In the genomic region with DNA sequence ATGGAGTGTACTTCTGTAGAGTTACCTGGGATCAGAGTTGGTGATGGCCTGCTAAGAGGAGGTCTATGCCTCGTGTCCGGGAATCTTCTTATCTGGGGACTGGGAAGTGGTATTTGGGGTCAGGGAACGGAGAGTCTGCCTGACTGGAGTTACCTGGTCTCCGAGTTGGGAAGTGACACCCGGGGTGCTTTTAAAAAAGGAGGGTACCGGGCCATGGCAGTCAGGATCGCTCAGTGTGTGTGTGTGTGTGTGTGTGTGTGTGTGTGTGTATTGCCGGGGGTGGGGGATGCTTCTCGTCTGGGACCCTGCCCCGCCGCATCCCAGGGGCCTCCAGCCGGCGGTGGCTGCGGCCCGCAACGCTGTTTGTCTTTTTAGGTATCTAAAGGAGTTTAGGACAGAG, we compare ENCODE assay signal across 7 mouse cellular contexts. TPM values are rescaled to one million over a fixed set of nuclear protein-coding genes. Genes with fewer than 3 reads are reported as not detected.
DNase-seq lines count a peak whose midpoint lies in the region; ATAC-seq and TF ChIP-seq lines count a peak whose summit lies in the region.

No protein-coding gene starts in this region.

- WGBS in lung, embryonic 16.5 days, result under 1% methylated on average over 15 of the region's 16 CpGs
- WGBS in embryonic facial prominence, embryonic 15.5 days, result 0% methylated on average over 16 of the region's 16 CpGs
- 3% methylated on average over 16 of the region's 16 CpGs for WGBS in limb, embryonic 10.5 days
- 3% methylated on average over 16 of the region's 16 CpGs for WGBS in small intestine, adult 2 months

- intact Hi-C loops in left cerebral cortex, postnatal 4 days (cut with DNase I), result no loop called here

- peak overlapping the region; percentile 85 for H3K4me2 ChIP-seq in lung, embryonic 16.5 days (ENCODE audit: low read depth, low read length)
- peak overlapping the region; percentile 85 for H3K4me2 ChIP-seq in embryonic facial prominence, embryonic 15.5 days (replicated peaks)

- peak overlapping the region; percentile 96 for H3K4me3 ChIP-seq in lung, embryonic 16.5 days (ENCODE audit: low read length)
- H3K4me3 ChIP-seq in embryonic facial prominence, embryonic 15.5 days (replicated peaks), result peak overlapping the region; percentile 88
- H3K4me3 ChIP-seq in limb, embryonic 10.5 days, result peak overlapping the region; percentile 91
- peak overlapping the region; percentile 90 for H3K4me3 ChIP-seq in small intestine, adult 2 months (ENCODE audit: low read depth, low read length)

- TF ChIP-seq CTCF in small intestine, adult 2 months (IDR thresholded peaks at IDR 0.05; ENCODE audit: extremely low read depth, insufficient read length, insufficient replicate concordance, low read depth, low read length), result no peak

- peaks cover 5% of the 10 kb centered on the region; the same call in 1 of the 2 replicates for H3K36me3 ChIP-seq in lung, embryonic 16.5 days (ENCODE audit: control insufficient read depth, insufficient read depth, low read length)
- peaks cover 33% of the 10 kb centered on the region for H3K36me3 ChIP-seq in embryonic facial prominence, embryonic 15.5 days
- H3K36me3 ChIP-seq in limb, embryonic 10.5 days, result peaks cover 41% of the 10 kb centered on the region
- H3K36me3 ChIP-seq in small intestine, adult 2 months (ENCODE audit: control insufficient read depth, insufficient read depth, low read length), result peaks cover 5% of the 10 kb centered on the region; the same call in 1 of the 2 replicates

- TF ChIP-seq POLR2A in small intestine, adult 2 months (IDR thresholded peaks at IDR 0.05; ENCODE audit: low read depth, low read length), result no peak

- H3K27ac ChIP-seq in lung, embryonic 16.5 days (ENCODE audit: low read length), result no peak overlapping the region
- H3K27ac ChIP-seq in embryonic facial prominence, embryonic 15.5 days (replicated peaks), result no peak overlapping the region
- H3K27ac ChIP-seq in limb, embryonic 10.5 days, result peak overlapping the region; percentile 92
- no peak overlapping the region for H3K27ac ChIP-seq in small intestine, adult 2 months (ENCODE audit: insufficient read depth, low read depth, low read length)

- ATAC-seq in lung, embryonic 16.5 days (ENCODE audit: low read depth), result no peak
- no peak for ATAC-seq in embryonic facial prominence, embryonic 15.5 days (ENCODE audit: insufficient number of reproducible peaks, low FRiP score, low TSS enrichment, low read depth)

- DNase-seq in lung, postnatal 14 days, result no peak
- no peak for DNase-seq in limb, embryonic 10.5 days (ENCODE audit: low spot score)
- no peak for DNase-seq in adrenal gland, adult 2 months
- DNase-seq in left cerebral cortex, postnatal 4 days, result no peak

- no peaks in the 10 kb centered on the region for H3K27me3 ChIP-seq in lung, embryonic 16.5 days (ENCODE audit: control insufficient read depth, insufficient read depth, low read depth, low read length)
- no peaks in the 10 kb centered on the region for H3K27me3 ChIP-seq in embryonic facial prominence, embryonic 15.5 days
- H3K27me3 ChIP-seq in limb, embryonic 10.5 days (ENCODE audit: low read depth, poor library complexity, severe bottlenecking), result no peaks in the 10 kb centered on the region
- no peaks in the 10 kb centered on the region for H3K27me3 ChIP-seq in small intestine, adult 2 months (ENCODE audit: control insufficient read depth, insufficient read depth, low read length)

- H3K9ac ChIP-seq in lung, embryonic 16.5 days (ENCODE audit: low read length), result peak overlapping the region; percentile 96
- peak overlapping the region; percentile 78 for H3K9ac ChIP-seq in embryonic facial prominence, embryonic 15.5 days

- H3K4me1 ChIP-seq in lung, embryonic 16.5 days (replicated peaks; ENCODE audit: control insufficient read depth, insufficient read depth, low read length), result peaks cover 20% of the 10 kb centered on the region
- H3K4me1 ChIP-seq in embryonic facial prominence, embryonic 15.5 days, result peaks cover 31% of the 10 kb centered on the region
- H3K4me1 ChIP-seq in limb, embryonic 10.5 days, result peaks cover 27% of the 10 kb centered on the region
- H3K4me1 ChIP-seq in small intestine, adult 2 months (ENCODE audit: control insufficient read depth, insufficient read depth, insufficient read length, low read length), result peaks cover 7% of the 10 kb centered on the region

- H3K9me3 ChIP-seq in lung, embryonic 16.5 days (ENCODE audit: control insufficient read depth, low read length), result no peaks in the 10 kb centered on the region
- no peaks in the 10 kb centered on the region for H3K9me3 ChIP-seq in embryonic facial prominence, embryonic 15.5 days (replicated peaks)
- H3K9me3 ChIP-seq in limb, embryonic 10.5 days (replicated peaks), result no peaks in the 10 kb centered on the region

RNA-seq across cellular contexts. Expression of a gene that starts 0.9 kb away (rescaled TPM):
- polyA plus RNA-seq in lung, embryonic 16.5 days (2015; fragmentation: Nextera tagmentation; extraction: Ambion mirVana), result 10.7 and 10.8 TPM in 2 replicates
- polyA plus RNA-seq in embryonic facial prominence, embryonic 15.5 days (2015; fragmentation: Nextera tagmentation; extraction: Ambion mirVana), result 9.4 and 10.2 TPM in 2 replicates
- 9.1 and 10.0 TPM in 2 replicates for polyA plus RNA-seq in limb, embryonic 10.5 days (2016; fragmentation: Nextera tagmentation; extraction: Ambion mirVana)
- polyA plus RNA-seq in small intestine, adult 2 months (2012; rRNA removed), result 7.1 and 11.7 TPM in 2 replicates
- 10 to 100 TPM; 14.0 to 18.1 TPM for total RNA-seq in adrenal gland, adult 2 months (2021)
- 23.7 and 30.3 TPM in 2 replicates for polyA plus RNA-seq in adrenal gland, adult 2 months (2012; rRNA removed)
- total RNA-seq in left cerebral cortex, postnatal 4 days (2021), result 10 to 100 TPM; 23.5 to 26.9 TPM

RNA-seq across cellular contexts. Expression of a gene that starts 4.7 kb away (rescaled TPM):
- polyA plus RNA-seq in lung, embryonic 16.5 days (2015; fragmentation: Nextera tagmentation; extraction: Ambion mirVana), result 28.9 and 30.9 TPM in 2 replicates
- 31.5 and 31.6 TPM in 2 replicates for polyA plus RNA-seq in embryonic facial prominence, embryonic 15.5 days (2015; fragmentation: Nextera tagmentation; extraction: Ambion mirVana)
- 36.0 and 38.5 TPM in 2 replicates for polyA plus RNA-seq in limb, embryonic 10.5 days (2016; fragmentation: Nextera tagmentation; extraction: Ambion mirVana)
- polyA plus RNA-seq in small intestine, adult 2 months (2012; rRNA removed), result 5.4 and 6.3 TPM in 2 replicates
- total RNA-seq in adrenal gland, adult 2 months (2021), result 10 to 100 TPM; 16.7 to 24.4 TPM
- polyA plus RNA-seq in adrenal gland, adult 2 months (2012; rRNA removed), result 24.0 and 25.7 TPM in 2 replicates
- 10 to 100 TPM; 16.8 to 18.6 TPM for total RNA-seq in left cerebral cortex, postnatal 4 days (2021)

RNA-seq across cellular contexts. Expression of a gene that starts 13.8 kb away (rescaled TPM):
- polyA plus RNA-seq in lung, embryonic 16.5 days (2015; fragmentation: Nextera tagmentation; extraction: Ambion mirVana), result 11.5 and 13.1 TPM in 2 replicates
- 1.5 and 2.0 TPM in 2 replicates for polyA plus RNA-seq in embryonic facial prominence, embryonic 15.5 days (2015; fragmentation: Nextera tagmentation; extraction: Ambion mirVana)
- not detected in 2 replicates for polyA plus RNA-seq in limb, embryonic 10.5 days (2016; fragmentation: Nextera tagmentation; extraction: Ambion mirVana)
- 0.33 and 0.46 TPM in 2 replicates for polyA plus RNA-seq in small intestine, adult 2 months (2012; rRNA removed)
- total RNA-seq in adrenal gland, adult 2 months (2021), result not detected
- not detected in 2 replicates for polyA plus RNA-seq in adrenal gland, adult 2 months (2012; rRNA removed)
- not detected for total RNA-seq in left cerebral cortex, postnatal 4 days (2021)

RNA-seq across cellular contexts. Expression of a gene that starts 26.8 kb away (rescaled TPM):
- polyA plus RNA-seq in lung, embryonic 16.5 days (2015; fragmentation: Nextera tagmentation; extraction: Ambion mirVana), result 0.73 and 1.1 TPM in 2 replicates
- polyA plus RNA-seq in embryonic facial prominence, embryonic 15.5 days (2015; fragmentation: Nextera tagmentation; extraction: Ambion mirVana), result 0.16 and 0.24 TPM in 2 replicates
- not detected in 2 replicates for polyA plus RNA-seq in limb, embryonic 10.5 days (2016; fragmentation: Nextera tagmentation; extraction: Ambion mirVana)
- 0.06 TPM in 1 of 2 replicates, not detected in the other for polyA plus RNA-seq in small intestine, adult 2 months (2012; rRNA removed)
- total RNA-seq in adrenal gland, adult 2 months (2021), result under 1 TPM in 1 of 2 experiments, not detected in 1; 0.12 TPM
- 0.03 and 0.07 TPM in 2 replicates for polyA plus RNA-seq in adrenal gland, adult 2 months (2012; rRNA removed)
- total RNA-seq in left cerebral cortex, postnatal 4 days (2021), result under 1 TPM in 1 of 2 experiments, not detected in 1; 0.16 TPM

RNA-seq across cellular contexts. Expression of a gene that starts 50.8 kb away (rescaled TPM):
- 48.3 and 51.2 TPM in 2 replicates for polyA plus RNA-seq in lung, embryonic 16.5 days (2015; fragmentation: Nextera tagmentation; extraction: Ambion mirVana)
- 40.8 and 42.7 TPM in 2 replicates for polyA plus RNA-seq in embryonic facial prominence, embryonic 15.5 days (2015; fragmentation: Nextera tagmentation; extraction: Ambion mirVana)
- polyA plus RNA-seq in limb, embryonic 10.5 days (2016; fragmentation: Nextera tagmentation; extraction: Ambion mirVana), result 34.6 and 35.0 TPM in 2 replicates
- polyA plus RNA-seq in small intestine, adult 2 months (2012; rRNA removed), result 21.0 and 29.3 TPM in 2 replicates
- total RNA-seq in adrenal gland, adult 2 months (2021), result 10 to 100 TPM; 50.4 to 50.6 TPM
- 32.6 and 40.0 TPM in 2 replicates for polyA plus RNA-seq in adrenal gland, adult 2 months (2012; rRNA removed)
- 10 to 100 TPM; 54.6 to 56.0 TPM for total RNA-seq in left cerebral cortex, postnatal 4 days (2021)
